Mouse (Mus musculus) heart, postnatal 0 days (tissue): Measurements from ENCODE around the gene Ubl3. TPM values are rescaled to one million over a fixed set of nuclear protein-coding genes. Genes with fewer than 3 reads are reported as not detected.
A peak's percentile ranks its signal among the peaks of the same experiment; 100 is the strongest.

Source experiments
- ATAC-seq: fragments of 200-750 bp; cut with Nextera tagmentation; 2 replicates; pipeline ENCODE4 v1.8.0; 2017; ENCODE audit warnings: low read depth, moderate number of reproducible peaks, moderate library complexity; ENCODE audit not compliant: insufficient read depth
- DNase-seq: peaks from one replicate; pipeline ENCODE4 v3.0.0-alpha.2; 2016; ENCODE audit warnings: low spot score
- H3K27ac ChIP-seq: fragments of 300-500 bp; sonication (generic); 2 replicates; pipeline ENCODE4 v1.5.1; 2014; ENCODE audit warnings: low read depth, mild to moderate bottlenecking
- H3K27me3 ChIP-seq: fragments of 300-500 bp; sonication (generic); 2 replicates; pipeline ENCODE4 v1.6.1; 2014; ENCODE audit warnings: low read length, mixed read lengths; ENCODE audit not compliant: control insufficient read depth, insufficient read depth
- H3K36me3 ChIP-seq: fragments of 300-500 bp; sonication (generic); replicated peaks from 2 replicates; pipeline ENCODE4 v1.6.1; 2014; ENCODE audit warnings: low read length, mixed read lengths; ENCODE audit not compliant: control insufficient read depth, insufficient read depth
- H3K4me1 ChIP-seq: fragments of 300-500 bp; sonication (generic); 2 replicates; pipeline ENCODE4 v1.6.1; 2014; ENCODE audit warnings: antibody characterized with exemption; ENCODE audit not compliant: control insufficient read depth, insufficient read depth
- H3K4me2 ChIP-seq: fragments of 300-500 bp; sonication (generic); 2 replicates; pipeline ENCODE4 v1.6.1; 2014; ENCODE audit warnings: low read depth, mild to moderate bottlenecking, low read length, moderate library complexity
- H3K4me3 ChIP-seq: fragments of 300-500 bp; sonication (generic); 2 replicates; pipeline ENCODE4 v1.5.1; 2014; ENCODE audit warnings: low read depth, low read length
- H3K9ac ChIP-seq: fragments of 300-500 bp; sonication (generic); replicated peaks from 2 replicates; pipeline ENCODE4 v1.6.1; 2014; ENCODE audit warnings: low read depth, low read length, mixed read lengths
- H3K9me3 ChIP-seq: fragments of 300-500 bp; sonication (generic); replicated peaks from 2 replicates; pipeline ENCODE4 v1.6.1; 2016; ENCODE audit warnings: low read length; ENCODE audit not compliant: control insufficient read depth
- CTCF ChIP-seq: IDR thresholded peaks from 2 replicates; pipeline ENCODE4 v1.5.1; 2016; ENCODE audit warnings: antibody characterized with exemption, control low read depth, low read depth
- EP300 ChIP-seq: IDR thresholded peaks from 2 replicates; pipeline ENCODE4 v1.6.1; 2016; ENCODE audit warnings: antibody characterized with exemption, low read depth
- WGBS: fragments of 180-500 bp; shearing (Covaris S2); extraction: QIAGEN DNeasy Blood & Tissue Kit; methylation state at CpG from one replicate; pipeline ENCODE4 v1.1.7; 2014; 5-methylcytosine and 5-hydroxymethylcytosine counted together
- polyA plus RNA-seq: library from polyadenylated mRNA; unstranded; fragments of >200 nt; fragmentation: Nextera tagmentation; extraction: Ambion mirVana; gene quantifications from 2 replicates; pipeline ENCODE4 v1.2.1, GENCODE M21; 2015
- total RNA-seq: library from RNA; depleted of rRNA; stranded (reverse); fragments of >200 nt; gene quantifications from 2 replicates; pipeline ENCODE4 v1.2.3, GENCODE M21; 2014; ENCODE audit warnings: low replicate concordance

Gene Ubl3
- total and polyA plus RNA-seq, 2 experiments from 2014 or later: 76.8 to 105 TPM

GRCm38 (mm10) chr5:148554242-148554641, 1.7 kb upstream of the Ubl3 start:
- TF ChIP-seq CTCF (no peak), EP300 (no peak)
- H3K4me3 ChIP-seq: no peak overlapping the region
- ATAC-seq: no peak
- H3K27ac ChIP-seq: no peak overlapping the region
- WGBS: 26% methylated on average over 7 of the region's 7 CpGs
- no peaks in the 10 kb centered on the region for H3K36me3 ChIP-seq
- no peaks in the 10 kb centered on the region for H3K27me3 ChIP-seq
- no peak for DNase-seq
- H3K9ac ChIP-seq: peak overlapping the region; percentile 27; the same call in 1 of the 2 replicates
- H3K4me1 ChIP-seq: peaks cover 21% of the 10 kb centered on the region
- peak overlapping the region; percentile 26; the same call in 1 of the 2 replicates for H3K4me2 ChIP-seq
- no peaks in the 10 kb centered on the region for H3K9me3 ChIP-seq

- Histone ChIP-seq H3K36me3 (no peaks in the 10 kb centered on the region), H3K4me1 (peaks cover 25% of the 10 kb centered on the region), H3K27me3 (no peaks in the 10 kb centered on the region), H3K27ac (peak overlapping the region; percentile 96; the same call in 1 of the 2 replicates), H3K4me2 (no peak overlapping the region), H3K9ac (no peak overlapping the region), H3K9me3 (no peaks in the 10 kb centered on the region), H3K4me3 (no peak overlapping the region)
- DNase-seq (no peak), ATAC-seq (no peak)
- no peak for TF ChIP-seq CTCF
- TF ChIP-seq EP300: no peak
- 29% methylated on average over 14 of the region's 14 CpGs for WGBS
These were observed 1.1 kb upstream of the Ubl3 start for GRCm38 (mm10) chr5:148553723-148554122.

GRCm38 (mm10) chr5:148551764-148552136, 839 bp downstream of the Ubl3 start:
- H3K9me3 ChIP-seq: no peaks in the 10 kb centered on the region
- H3K27ac ChIP-seq: peak overlapping the region; percentile 96
- H3K36me3 ChIP-seq: no peaks in the 10 kb centered on the region
- peak overlapping the region; percentile 85 for H3K4me2 ChIP-seq
- no peaks in the 10 kb centered on the region for H3K27me3 ChIP-seq
- peak overlapping the region; percentile 71 for H3K4me3 ChIP-seq
- DNase-seq (peak; percentile 52), ATAC-seq (no peak)
- 2% methylated on average over 17 of the region's 17 CpGs for WGBS
- H3K9ac ChIP-seq: peak overlapping the region; percentile 72
- peaks cover 38% of the 10 kb centered on the region for H3K4me1 ChIP-seq
- TF ChIP-seq CTCF (no peak), EP300 (no peak)

- H3K36me3 ChIP-seq: no peaks in the 10 kb centered on the region
- peak overlapping the region; percentile 85 for H3K4me2 ChIP-seq
- H3K9me3 ChIP-seq: no peaks in the 10 kb centered on the region
- no peaks in the 10 kb centered on the region for H3K27me3 ChIP-seq
- TF ChIP-seq CTCF: no peak
- TF ChIP-seq EP300: no peak
- peaks cover 38% of the 10 kb centered on the region for H3K4me1 ChIP-seq
- H3K9ac ChIP-seq: peak overlapping the region; percentile 72
- peak overlapping the region; percentile 71 for H3K4me3 ChIP-seq
- no peak for DNase-seq
- ATAC-seq: no peak
- H3K27ac ChIP-seq: peak overlapping the region; percentile 96
- under 1% methylated on average over 28 of the region's 28 CpGs for WGBS
These were observed 1.5 kb downstream of the Ubl3 start for GRCm38 (mm10) chr5:148550821-148551763.

GRCm38 (mm10) chr5:148550393-148550792, 2.2 kb downstream of the Ubl3 start:
- H3K27ac ChIP-seq: no peak overlapping the region
- H3K9ac ChIP-seq: peak overlapping the region; percentile 72
- peak overlapping the region; percentile 85 for H3K4me2 ChIP-seq
- TF ChIP-seq EP300 (no peak), CTCF (no peak)
- peaks cover 38% of the 10 kb centered on the region for H3K4me1 ChIP-seq
- no peak for ATAC-seq
- no peak for DNase-seq
- H3K4me3 ChIP-seq: peak overlapping the region; percentile 71
- H3K27me3 ChIP-seq: no peaks in the 10 kb centered on the region
- WGBS: 5% methylated on average over 6 of the region's 6 CpGs
- H3K36me3 ChIP-seq: no peaks in the 10 kb centered on the region
- no peaks in the 10 kb centered on the region for H3K9me3 ChIP-seq
